Mouse (Mus musculus) cortical plate, adult 2 months (tissue): ENCODE measurements around the gene Nkain4.

Source experiments
- CTCF ChIP-seq: fragments of 200-500 bp; IDR thresholded peaks from 2 replicates; pipeline ENCODE4 v1.5.1; 2011; ENCODE audit warnings: mild to moderate bottlenecking, control low read depth, low read length; ENCODE audit not compliant: insufficient read depth; ENCODE audit errors: extremely low read depth
- POLR2A ChIP-seq: fragments of 200-500 bp; IDR thresholded peaks from 2 replicates; pipeline ENCODE4 v1.6.1; 2011; ENCODE audit warnings: mild to moderate bottlenecking, low read length, control low read depth; ENCODE audit not compliant: insufficient read depth; ENCODE audit errors: extremely low read depth

DNA sequence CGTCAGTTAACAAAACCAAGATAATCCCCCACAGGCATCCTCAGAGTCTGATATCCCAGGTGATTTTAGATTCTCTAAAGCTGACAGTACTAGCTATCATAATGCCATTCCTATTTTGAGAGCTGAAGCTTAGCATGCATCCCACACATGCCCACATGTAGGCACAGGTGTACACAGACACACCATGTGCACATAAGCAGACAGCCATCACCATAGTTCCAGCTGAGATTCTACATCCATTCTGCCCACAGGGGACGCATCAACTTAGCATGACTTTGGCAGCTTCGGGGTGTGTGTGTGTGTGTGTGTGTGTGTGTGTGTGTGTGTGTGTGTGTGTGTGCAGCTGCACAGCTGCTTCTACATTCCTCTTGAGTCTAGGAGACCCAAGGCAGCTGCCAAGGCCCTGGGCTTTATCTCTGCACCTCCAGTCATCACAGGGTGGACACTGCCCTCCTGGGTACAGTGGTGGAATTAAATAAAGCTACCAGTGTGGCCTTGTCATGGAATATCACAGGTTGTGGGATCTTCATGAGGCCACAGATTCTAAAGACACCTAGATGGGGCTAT lies 33.9 kb upstream of the Nkain4 start:
- no peak for TF ChIP-seq POLR2A
- TF ChIP-seq CTCF, result no peak
